Mouse (Mus musculus): ENCODE data around the gene Polr2m. TPM values are rescaled to one million over a fixed set of nuclear protein-coding genes. Genes with fewer than 3 reads are reported as not detected.
A peak's percentile ranks its signal among the peaks of the same experiment; 100 is the strongest.

Gene Polr2m
- polyA plus RNA-seq, 1 experiment from 2014 or later = 318 TPM

- H3K4me3 ChIP-seq (ENCODE audit: low read length) = no peak overlapping the region
- no peak overlapping the region for H3K27ac ChIP-seq (ENCODE audit: low read length)
- 80% methylated on average over 10 of the region's 10 CpGs for WGBS
- H3K27me3 ChIP-seq (ENCODE audit: control insufficient read depth, insufficient read depth, low read length) = no peaks in the 10 kb centered on the region
- H3K4me1 ChIP-seq (ENCODE audit: control insufficient read depth, insufficient read depth, low read length) = no peaks in the 10 kb centered on the region
- no peaks in the 10 kb centered on the region for H3K9me3 ChIP-seq (replicated peaks; ENCODE audit: control insufficient read depth, low read length)
- H3K36me3 ChIP-seq (ENCODE audit: control insufficient read depth, insufficient read depth) = peaks cover 32% of the 10 kb centered on the region
- H3K4me2 ChIP-seq (ENCODE audit: low read depth, low read length) = no peak overlapping the region
- H3K9ac ChIP-seq (ENCODE audit: low read length) = no peak overlapping the region
- ATAC-seq (replicated peaks; ENCODE audit: extremely low read depth, insufficient read depth, low FRiP score) = no peak
Measured at GRCm38 (mm10) chr9:71512899-71513298, 27.2 kb upstream of the Polr2m start.

- no peak overlapping the region for H3K4me3 ChIP-seq (ENCODE audit: low read length)
- no peak; the same call in 1 of the 2 replicates for ATAC-seq (replicated peaks; ENCODE audit: extremely low read depth, insufficient read depth, low FRiP score)
- H3K27ac ChIP-seq (ENCODE audit: low read length) = peak overlapping the region; percentile 28
- 51% methylated on average over 10 of the region's 10 CpGs for WGBS
- peaks cover 13% of the 10 kb centered on the region for H3K36me3 ChIP-seq (ENCODE audit: control insufficient read depth, insufficient read depth)
- peaks cover 5% of the 10 kb centered on the region; the same call in 1 of the 2 replicates for H3K4me1 ChIP-seq (ENCODE audit: control insufficient read depth, insufficient read depth, low read length)
- H3K9me3 ChIP-seq (replicated peaks; ENCODE audit: control insufficient read depth, low read length) = no peaks in the 10 kb centered on the region
- no peaks in the 10 kb centered on the region for H3K27me3 ChIP-seq (ENCODE audit: control insufficient read depth, insufficient read depth, low read length)
- no peak overlapping the region for H3K4me2 ChIP-seq (ENCODE audit: low read depth, low read length)
- H3K9ac ChIP-seq (ENCODE audit: low read length) = no peak overlapping the region
Measured at GRCm38 (mm10) chr9:71498391-71499182, 12.9 kb upstream of the Polr2m start.

- WGBS = 58% methylated on average over 2 of the region's 2 CpGs
- peaks cover 2% of the 10 kb centered on the region; the same call in 1 of the 2 replicates for H3K4me1 ChIP-seq (ENCODE audit: control insufficient read depth, insufficient read depth, low read length)
- H3K4me2 ChIP-seq (ENCODE audit: low read depth, low read length) = no peak overlapping the region
- no peak overlapping the region for H3K27ac ChIP-seq (ENCODE audit: low read length)
- no peaks in the 10 kb centered on the region for H3K9me3 ChIP-seq (replicated peaks; ENCODE audit: control insufficient read depth, low read length)
- H3K36me3 ChIP-seq (ENCODE audit: control insufficient read depth, insufficient read depth) = peaks cover 6% of the 10 kb centered on the region; the same call in 1 of the 2 replicates
- ATAC-seq (replicated peaks; ENCODE audit: extremely low read depth, insufficient read depth, low FRiP score) = no peak
- no peaks in the 10 kb centered on the region for H3K27me3 ChIP-seq (ENCODE audit: control insufficient read depth, insufficient read depth, low read length)
- H3K9ac ChIP-seq (ENCODE audit: low read length) = no peak overlapping the region
- no peak overlapping the region for H3K4me3 ChIP-seq (ENCODE audit: low read length)
Measured at GRCm38 (mm10) chr9:71496637-71497036, 10.9 kb upstream of the Polr2m start.

GRCm38 (mm10) chr9:71493771-71494170 lies 8.0 kb upstream of the Polr2m start:
- no peak overlapping the region for H3K27ac ChIP-seq (ENCODE audit: low read length)
- no peak overlapping the region for H3K4me3 ChIP-seq (ENCODE audit: low read length)
- no peak overlapping the region for H3K4me2 ChIP-seq (ENCODE audit: low read depth, low read length)
- no peak for ATAC-seq (replicated peaks; ENCODE audit: extremely low read depth, insufficient read depth, low FRiP score)
- H3K9me3 ChIP-seq (replicated peaks; ENCODE audit: control insufficient read depth, low read length) = no peaks in the 10 kb centered on the region
- no peaks in the 10 kb centered on the region for H3K27me3 ChIP-seq (ENCODE audit: control insufficient read depth, insufficient read depth, low read length)
- H3K36me3 ChIP-seq (ENCODE audit: control insufficient read depth, insufficient read depth) = no peaks in the 10 kb centered on the region
- no peak overlapping the region for H3K9ac ChIP-seq (ENCODE audit: low read length)
- H3K4me1 ChIP-seq (ENCODE audit: control insufficient read depth, insufficient read depth, low read length) = peaks cover 2% of the 10 kb centered on the region; the same call in 1 of the 2 replicates
- WGBS = 85% methylated on average over 5 of the region's 5 CpGs

GRCm38 (mm10) chr9:71492296-71493025 lies 6.7 kb upstream of the Polr2m start:
- H3K27ac ChIP-seq (ENCODE audit: low read length) = no peak overlapping the region
- H3K27me3 ChIP-seq (ENCODE audit: control insufficient read depth, insufficient read depth, low read length) = no peaks in the 10 kb centered on the region
- ATAC-seq (replicated peaks; ENCODE audit: extremely low read depth, insufficient read depth, low FRiP score) = no peak
- no peaks in the 10 kb centered on the region; the same call in 1 of the 2 replicates for H3K4me1 ChIP-seq (ENCODE audit: control insufficient read depth, insufficient read depth, low read length)
- H3K4me2 ChIP-seq (ENCODE audit: low read depth, low read length) = no peak overlapping the region
- no peak overlapping the region for H3K4me3 ChIP-seq (ENCODE audit: low read length)
- no peaks in the 10 kb centered on the region for H3K9me3 ChIP-seq (replicated peaks; ENCODE audit: control insufficient read depth, low read length)
- H3K9ac ChIP-seq (ENCODE audit: low read length) = no peak overlapping the region
- 70% methylated on average over 15 of the region's 15 CpGs for WGBS
- no peaks in the 10 kb centered on the region for H3K36me3 ChIP-seq (ENCODE audit: control insufficient read depth, insufficient read depth)

- ATAC-seq (replicated peaks; ENCODE audit: extremely low read depth, insufficient read depth, low FRiP score) = no peak
- Histone ChIP-seq H3K27ac (ENCODE audit: low read length) (no peak overlapping the region), H3K27me3 (ENCODE audit: control insufficient read depth, insufficient read depth, low read length) (no peaks in the 10 kb centered on the region), H3K4me2 (ENCODE audit: low read depth, low read length) (no peak overlapping the region), H3K9ac (ENCODE audit: low read length) (no peak overlapping the region), H3K4me1 (ENCODE audit: control insufficient read depth, insufficient read depth, low read length) (peaks cover 3% of the 10 kb centered on the region; the same call in 1 of the 2 replicates), H3K4me3 (ENCODE audit: low read length) (no peak overlapping the region), H3K36me3 (ENCODE audit: control insufficient read depth, insufficient read depth) (no peaks in the 10 kb centered on the region), H3K9me3 (replicated peaks; ENCODE audit: control insufficient read depth, low read length) (no peaks in the 10 kb centered on the region)
- 60% methylated on average over 3 of the region's 3 CpGs for WGBS
Measured at GRCm38 (mm10) chr9:71490076-71490475, 4.3 kb upstream of the Polr2m start.

GRCm38 (mm10) chr9:71486127-71486526 lies 392 bp upstream of the Polr2m start:
- H3K9ac ChIP-seq (ENCODE audit: low read length) = peak overlapping the region; percentile 37; the same call in 1 of the 2 replicates
- H3K4me2 ChIP-seq (ENCODE audit: low read depth, low read length) = peak overlapping the region; percentile 76
- peak overlapping the region; percentile 97 for H3K4me3 ChIP-seq (ENCODE audit: low read length)
- ATAC-seq (replicated peaks; ENCODE audit: extremely low read depth, insufficient read depth, low FRiP score) = no peak
- H3K27ac ChIP-seq (ENCODE audit: low read length) = peak overlapping the region; percentile 48; the same call in 1 of the 2 replicates
- no peaks in the 10 kb centered on the region for H3K9me3 ChIP-seq (replicated peaks; ENCODE audit: control insufficient read depth, low read length)
- no peaks in the 10 kb centered on the region for H3K27me3 ChIP-seq (ENCODE audit: control insufficient read depth, insufficient read depth, low read length)
- peaks cover 20% of the 10 kb centered on the region for H3K36me3 ChIP-seq (ENCODE audit: control insufficient read depth, insufficient read depth)
- WGBS = 46% methylated on average over 7 of the region's 7 CpGs
- peaks cover 8% of the 10 kb centered on the region for H3K4me1 ChIP-seq (ENCODE audit: control insufficient read depth, insufficient read depth, low read length)

- peaks cover 32% of the 10 kb centered on the region for H3K36me3 ChIP-seq (ENCODE audit: control insufficient read depth, insufficient read depth)
- 1% methylated on average over 14 of the region's 14 CpGs for WGBS
- H3K4me1 ChIP-seq (ENCODE audit: control insufficient read depth, insufficient read depth, low read length) = peaks cover 13% of the 10 kb centered on the region
- H3K4me3 ChIP-seq (ENCODE audit: low read length) = peak overlapping the region; percentile 97
- peak; percentile 5; the same call in 1 of the 2 replicates for ATAC-seq (replicated peaks; ENCODE audit: extremely low read depth, insufficient read depth, low FRiP score)
- H3K27ac ChIP-seq (ENCODE audit: low read length) = peak overlapping the region; percentile 99
- H3K27me3 ChIP-seq (ENCODE audit: control insufficient read depth, insufficient read depth, low read length) = no peaks in the 10 kb centered on the region
- H3K9ac ChIP-seq (ENCODE audit: low read length) = peak overlapping the region; percentile 100
- H3K9me3 ChIP-seq (replicated peaks; ENCODE audit: control insufficient read depth, low read length) = no peaks in the 10 kb centered on the region
- H3K4me2 ChIP-seq (ENCODE audit: low read depth, low read length) = peak overlapping the region; percentile 76
Measured at GRCm38 (mm10) chr9:71484871-71485474, 762 bp downstream of the Polr2m start.
